8 mouse cellular contexts compared by ENCODE assay signal in the genomic region with DNA sequence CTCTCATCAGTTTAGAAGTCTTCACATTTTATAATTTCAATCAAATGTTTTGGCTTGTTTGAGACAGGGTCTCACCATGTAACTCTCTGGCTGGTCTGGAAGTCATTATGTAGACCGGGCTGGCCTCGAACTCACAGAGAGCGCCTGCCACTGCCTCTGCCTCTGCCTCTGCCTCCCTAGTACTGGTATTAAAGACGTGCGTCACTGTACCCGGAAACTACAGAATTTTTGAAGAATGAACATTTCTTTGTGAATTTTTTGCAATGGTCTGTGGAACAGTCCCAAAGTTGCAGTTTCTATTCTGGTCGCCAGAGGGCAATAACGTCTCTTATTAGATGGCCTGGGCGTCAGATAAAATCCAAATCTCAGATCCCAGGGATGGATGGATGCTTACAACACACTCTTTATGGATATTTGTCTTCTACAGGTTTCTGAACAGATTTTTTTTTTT. TPM values are rescaled to one million over a fixed set of nuclear protein-coding genes. Genes with fewer than 3 reads are reported as not detected.
DNase-seq lines count a peak whose midpoint lies in the region; ATAC-seq and TF ChIP-seq lines count a peak whose summit lies in the region.

No protein-coding gene starts in this region.

- H3K9ac ChIP-seq in CH12.LX (ENCODE audit: insufficient read depth, low read depth) = peak overlapping the region; percentile 61
- no peak overlapping the region for H3K9ac ChIP-seq in heart, postnatal 0 days (replicated peaks; ENCODE audit: low read depth, low read length)

- no peaks in the 10 kb centered on the region for H3K27me3 ChIP-seq in CH12.LX (replicated peaks)
- no peaks in the 10 kb centered on the region for H3K27me3 ChIP-seq in heart, postnatal 0 days (ENCODE audit: control insufficient read depth, insufficient read depth, low read length)

- peak; percentile 16; the same call in 1 of the 2 replicates for ATAC-seq in erythroblast, adult 5-6 weeks (replicated peaks; ENCODE audit: low FRiP score, poor library complexity, severe bottlenecking)
- ATAC-seq in heart, postnatal 0 days (ENCODE audit: insufficient read depth, low read depth) = 0 out of 2 replicates have a peak, but pooled peaks have one; percentile 5

- peaks cover 9 to 45% of the 10 kb centered on the region in 2 experiments for H3K4me1 ChIP-seq in CH12.LX (ENCODE audit: control insufficient read depth in 1 of 2, insufficient read depth in 2 of 2)
- peaks cover 34% of the 10 kb centered on the region for H3K4me1 ChIP-seq in heart, postnatal 0 days (ENCODE audit: control insufficient read depth, insufficient read depth)
- H3K4me1 ChIP-seq in olfactory bulb, adult 2 months (ENCODE audit: control insufficient read depth, insufficient read depth, low read length) = peaks cover 24% of the 10 kb centered on the region

- H3K9me3 ChIP-seq in CH12.LX (replicated peaks; ENCODE audit: low read length) = no peaks in the 10 kb centered on the region
- no peaks in the 10 kb centered on the region for H3K9me3 ChIP-seq in heart, postnatal 0 days (replicated peaks; ENCODE audit: control insufficient read depth, low read length)

- peaks cover 19% of the 10 kb centered on the region for H3K79me2 ChIP-seq in CH12.LX (replicated peaks; ENCODE audit: control insufficient read depth, extremely low read depth, insufficient read depth, poor library complexity, severe bottlenecking)

- dilution Hi-C loops in CH12.LX (cut with MboI; ENCODE audit: extremely low pct_ligation_motif_present, extremely low pct_unique_long_range_greater_than_20kb, low sequenced_read_pairs) = no loop called here

- in situ Hi-C loops in CH12.LX (cut with MboI; ENCODE audit: low pct_ligation_motif_present, low pct_unique_long_range_greater_than_20kb, low sequenced_read_pairs) = no loop called here

- peak; percentile 93 for DNase-seq in CH12.LX (ENCODE audit: extremely low read depth)
- peak; percentile 66 to 82 for DNase-seq in adrenal gland, postnatal 36 days
- peak; percentile 81 for DNase-seq in heart, postnatal 0 days (ENCODE audit: low spot score)
- DNase-seq in layer of hippocampus, adult 11-12 months (ENCODE audit: low spot score) = peak; percentile 85
- DNase-seq in lung, adult 18-20 months = peak; percentile 79 to 85
- peak; percentile 81 for DNase-seq in thymus, postnatal 25 days

- no peak for TF ChIP-seq POLR2A in CH12.LX (IDR thresholded peaks at IDR 0.05; ENCODE audit: low read depth, low read length)
- no peak for TF ChIP-seq POLR2A in olfactory bulb, adult 2 months (IDR thresholded peaks at IDR 0.05; ENCODE audit: insufficient read depth, low read depth, low read length)

- no peak for TF ChIP-seq EP300 in CH12.LX (IDR thresholded peaks at IDR 0.05; ENCODE audit: low read length)
- no peak for TF ChIP-seq EP300 in heart, postnatal 0 days (IDR thresholded peaks at IDR 0.05; ENCODE audit: low read depth)

- peak; percentile 74 to 93; a peak in 3 of 4 replicates for TF ChIP-seq CTCF in CH12.LX (conservative IDR thresholded peaks at IDR 0.05 in 1 of 2, IDR thresholded peaks at IDR 0.05 in 1 of 2; ENCODE audit: low read depth in 2 of 2, low read length in 2 of 2)
- TF ChIP-seq CTCF in heart, postnatal 0 days (IDR thresholded peaks at IDR 0.05; ENCODE audit: low read depth) = peak; percentile 74
- no peak for TF ChIP-seq CTCF in olfactory bulb, adult 2 months (IDR thresholded peaks at IDR 0.05; ENCODE audit: insufficient read depth, low read depth, low read length)

- H3K4me2 ChIP-seq in CH12.LX (ENCODE audit: insufficient read depth, low read depth, poor library complexity, severe bottlenecking) = peak overlapping the region; percentile 67; the same call in 1 of the 2 replicates
- peak overlapping the region; percentile 49 for H3K4me2 ChIP-seq in heart, postnatal 0 days (ENCODE audit: low read depth, low read length)

- peaks cover 9 to 31% of the 10 kb centered on the region in 2 experiments for H3K36me3 ChIP-seq in CH12.LX (replicated peaks in 1 of 2; ENCODE audit: control insufficient read depth in 1 of 2, insufficient read depth in 1 of 2, low read length in 1 of 2)
- peaks cover 32% of the 10 kb centered on the region for H3K36me3 ChIP-seq in heart, postnatal 0 days (replicated peaks; ENCODE audit: control insufficient read depth, insufficient read depth, low read length)

- H3K27ac ChIP-seq in CH12.LX (ENCODE audit: insufficient read depth, low read depth) = peak overlapping the region; percentile 55
- H3K27ac ChIP-seq in heart, postnatal 0 days (ENCODE audit: low read depth) = peak overlapping the region; percentile 83
- H3K27ac ChIP-seq in olfactory bulb, adult 2 months (ENCODE audit: insufficient read depth, low read depth, low read length) = peak overlapping the region; percentile 52; the same call in 1 of the 2 replicates

- TF ChIP-seq RAD21 in CH12.LX (IDR thresholded peaks at IDR 0.05; ENCODE audit: low read depth, low read length) = peak; percentile 93

- WGBS in heart, postnatal 0 days = under 1% methylated on average over 9 of the region's 9 CpGs
- under 1% methylated on average over 9 of the region's 9 CpGs for WGBS in olfactory bulb, adult 2 months

- H3K4me3 ChIP-seq in CH12.LX (replicated peaks in 1 of 3; ENCODE audit: low read depth in 2 of 3, low read length in 2 of 3, poor library complexity in 1 of 3) = peak overlapping the region; percentile 39 to 70 (median 50)
- H3K4me3 ChIP-seq in heart, postnatal 0 days (ENCODE audit: low read depth, low read length) = peak overlapping the region; percentile 83
- H3K4me3 ChIP-seq in olfactory bulb, adult 2 months (ENCODE audit: insufficient read depth, low read depth, low read length) = peak overlapping the region; percentile 52

TF ChIP-seq in CH12.LX, 34 proteins besides CTCF, POLR2A, EP300 and RAD21 (continues in another document):
- no peak for TF ChIP-seq POLR2AphosphoS2 (IDR thresholded peaks at IDR 0.05; ENCODE audit: low read depth, low read length)

RNA-seq across cellular contexts. Expression of a gene that starts 0.8 kb away (rescaled TPM):
- 3.3 and 4.7 TPM in 2 replicates for total RNA-seq in CH12.LX (2012; rRNA removed)
- 0.39 and 0.43 TPM in 2 replicates for total RNA-seq in CH12.LX (2014; rRNA removed)
- 5.2 and 5.5 TPM in 2 replicates for polyA plus RNA-seq in CH12.LX (2012; ENCODE audit: insufficient read length, low read depth)
- 10 to 100 TPM; 19.0 to 27.2 TPM for total RNA-seq in adrenal gland, postnatal 36 days (2021)
- total RNA-seq in erythroblast, adult 5-6 weeks (2015; ENCODE audit: low replicate concordance) = 4.4 and 6.1 TPM in 2 replicates
- 0.98 and 4.1 TPM in 2 replicates for total RNA-seq in erythroblast, adult 5-6 weeks (2017; ENCODE audit: low replicate concordance)
- total RNA-seq in heart, postnatal 0 days (2014; rRNA removed; ENCODE audit: low replicate concordance) = 23.5 and 41.7 TPM in 2 replicates
- 11.8 and 13.7 TPM in 2 replicates for polyA plus RNA-seq in heart, postnatal 0 days (2015; fragmentation: Nextera tagmentation; extraction: Ambion mirVana)
- polyA plus RNA-seq in olfactory bulb, adult 2 months (2012; ENCODE audit: insufficient read depth, insufficient read length, low replicate concordance, missing spikeins) = not detected in 2 replicates

RNA-seq across cellular contexts. Expression of a gene that starts 6.9 kb away (rescaled TPM):
- 2.8 and 3.5 TPM in 2 replicates for total RNA-seq in CH12.LX (2012; rRNA removed)
- 1.1 and 1.9 TPM in 2 replicates for total RNA-seq in CH12.LX (2014; rRNA removed)
- polyA plus RNA-seq in CH12.LX (2012; ENCODE audit: insufficient read length, low read depth) = 8.9 and 9.9 TPM in 2 replicates
- total RNA-seq in adrenal gland, postnatal 36 days (2021) = 10 to 100 TPM; 19.0 to 26.1 TPM
- total RNA-seq in erythroblast, adult 5-6 weeks (2015; ENCODE audit: low replicate concordance) = 47.0 and 53.2 TPM in 2 replicates
- total RNA-seq in erythroblast, adult 5-6 weeks (2017; ENCODE audit: low replicate concordance) = 7.7 and 15.1 TPM in 2 replicates
- 10.8 and 19.2 TPM in 2 replicates for total RNA-seq in heart, postnatal 0 days (2014; rRNA removed; ENCODE audit: low replicate concordance)
- 12.5 and 13.6 TPM in 2 replicates for polyA plus RNA-seq in heart, postnatal 0 days (2015; fragmentation: Nextera tagmentation; extraction: Ambion mirVana)
- polyA plus RNA-seq in olfactory bulb, adult 2 months (2012; ENCODE audit: insufficient read depth, insufficient read length, low replicate concordance, missing spikeins) = not detected in 2 replicates

RNA-seq across cellular contexts. Expression of a gene that starts 19.4 kb away (rescaled TPM):
- total RNA-seq in CH12.LX (2012; rRNA removed) (23.5 and 27.8 TPM in 2 replicates), CH12.LX (2014; rRNA removed) (19.4 and 19.8 TPM in 2 replicates)
- 25.4 and 26.9 TPM in 2 replicates for polyA plus RNA-seq in CH12.LX (2012; ENCODE audit: insufficient read length, low read depth)
- 10 to 100 TPM; 33.6 to 47.4 TPM for total RNA-seq in adrenal gland, postnatal 36 days (2021)
- total RNA-seq in erythroblast, adult 5-6 weeks (2015; ENCODE audit: low replicate concordance) = 6.3 and 9.0 TPM in 2 replicates
- total RNA-seq in erythroblast, adult 5-6 weeks (2017; ENCODE audit: low replicate concordance) = 3.4 TPM in 1 of 2 replicates, not detected in the other
- 42.1 and 51.4 TPM in 2 replicates for total RNA-seq in heart, postnatal 0 days (2014; rRNA removed; ENCODE audit: low replicate concordance)
- polyA plus RNA-seq in heart, postnatal 0 days (2015; fragmentation: Nextera tagmentation; extraction: Ambion mirVana) = 44.1 and 45.8 TPM in 2 replicates
- not detected in 2 replicates for polyA plus RNA-seq in olfactory bulb, adult 2 months (2012; ENCODE audit: insufficient read depth, insufficient read length, low replicate concordance, missing spikeins)

RNA-seq across cellular contexts. Expression of a gene that starts 19.6 kb away (rescaled TPM):
- 45.9 and 71.0 TPM in 2 replicates for total RNA-seq in CH12.LX (2012; rRNA removed)
- total RNA-seq in CH12.LX (2014; rRNA removed) = 42.2 and 57.8 TPM in 2 replicates
- polyA plus RNA-seq in CH12.LX (2012; ENCODE audit: insufficient read length, low read depth) = 105 and 151 TPM in 2 replicates
- 10 to 100 TPM; 67.3 to 77.7 TPM for total RNA-seq in adrenal gland, postnatal 36 days (2021)
- total RNA-seq in erythroblast, adult 5-6 weeks (2015; ENCODE audit: low replicate concordance) = 26.1 and 32.9 TPM in 2 replicates
- total RNA-seq in erythroblast, adult 5-6 weeks (2017; ENCODE audit: low replicate concordance) = 16.7 and 24.7 TPM in 2 replicates
- total RNA-seq in heart, postnatal 0 days (2014; rRNA removed; ENCODE audit: low replicate concordance) = 29.8 and 66.1 TPM in 2 replicates
- polyA plus RNA-seq in heart, postnatal 0 days (2015; fragmentation: Nextera tagmentation; extraction: Ambion mirVana) = 54.2 and 56.5 TPM in 2 replicates
- polyA plus RNA-seq in olfactory bulb, adult 2 months (2012; ENCODE audit: insufficient read depth, insufficient read length, low replicate concordance, missing spikeins) = 1,326 TPM in 1 of 2 replicates, not detected in the other

RNA-seq across cellular contexts. Expression of a gene that starts 22.7 kb away (rescaled TPM):
- total RNA-seq in CH12.LX (2012; rRNA removed) (1,915 and 2,040 TPM in 2 replicates), CH12.LX (2014; rRNA removed) (42.7 and 66.7 TPM in 2 replicates)
- polyA plus RNA-seq in CH12.LX (2012; ENCODE audit: insufficient read length, low read depth) = 1,205 and 1,254 TPM in 2 replicates
- total RNA-seq in adrenal gland, postnatal 36 days (2021) = 1,000 to 10,000 TPM; 1,072 to 1,115 TPM
- total RNA-seq in erythroblast, adult 5-6 weeks (2015; ENCODE audit: low replicate concordance) = 649 and 667 TPM in 2 replicates
- total RNA-seq in erythroblast, adult 5-6 weeks (2017; ENCODE audit: low replicate concordance) = 67.6 and 181 TPM in 2 replicates
- total RNA-seq in heart, postnatal 0 days (2014; rRNA removed; ENCODE audit: low replicate concordance) = 145 and 161 TPM in 2 replicates
- polyA plus RNA-seq in heart, postnatal 0 days (2015; fragmentation: Nextera tagmentation; extraction: Ambion mirVana) = 481 and 513 TPM in 2 replicates
- polyA plus RNA-seq in olfactory bulb, adult 2 months (2012; ENCODE audit: insufficient read depth, insufficient read length, low replicate concordance, missing spikeins) = 767 TPM in 1 of 2 replicates, not detected in the other

Comparison
In these comparisons a context has a peak if more than half of its experiments do, and no peak if none do; other contexts are left out.
1. Peak in every context shown above with its lines: DNase-seq, ATAC-seq, H3K4me3 ChIP-seq and H3K27ac ChIP-seq.